In genomic region chr11:11014538-11014937, GRCm38 (mm10) we compare ENCODE assay signal across 14 mouse cellular contexts.
DNase-seq lines count a peak whose midpoint lies in the region; ATAC-seq and TF ChIP-seq lines count a peak whose summit lies in the region.
"Had no signal": no experiment of that assay in that cellular context is flagged by ENCODE, and none has a peak within 500 bp of the region (broad histone marks: within the 10 kb centered on the region; RNA-seq: fewer than 3 reads in every experiment).

No protein-coding gene starts in this region.

- H3K4me1 ChIP-seq in neural tube, embryonic 13.5 days (replicated peaks) = peaks cover 9% of the 10 kb centered on the region; the same call in 1 of the 2 replicates
- no peaks in the 10 kb centered on the region for H3K4me1 ChIP-seq in liver, embryonic 11.5 days (replicated peaks; ENCODE audit: control insufficient read depth, insufficient read depth, low read length)
- no peaks in the 10 kb centered on the region for H3K4me1 ChIP-seq in stomach, postnatal 0 days (replicated peaks; ENCODE audit: control insufficient read depth, insufficient read depth)
- no peaks in the 10 kb centered on the region for H3K4me1 ChIP-seq in intestine, embryonic 15.5 days (replicated peaks)

- no peak for TF ChIP-seq EP300 in stomach, postnatal 0 days (optimal IDR thresholded peaks at IDR 0.05)

- H3K4me2 ChIP-seq in neural tube, embryonic 13.5 days = no peak overlapping the region
- no peak overlapping the region for H3K4me2 ChIP-seq in liver, embryonic 11.5 days
- no peak overlapping the region for H3K4me2 ChIP-seq in stomach, postnatal 0 days (replicated peaks; ENCODE audit: low read depth)
- no peak overlapping the region for H3K4me2 ChIP-seq in intestine, embryonic 15.5 days (replicated peaks)

- no peak for DNase-seq in frontal cortex, postnatal 25 days (ENCODE audit: low spot score in 2 of 2)
- DNase-seq in brain, embryonic 18.5 days (ENCODE audit: low read depth, low spot score) = peak; percentile 60
- DNase-seq in layer of hippocampus, adult 11-12 months (ENCODE audit: low spot score) = peak; percentile 39
- no peak for DNase-seq in liver, embryonic 11.5 days (ENCODE audit: low spot score)
- no peak for DNase-seq in stomach, postnatal 0 days (ENCODE audit: low spot score)
- DNase-seq: cerebellum, adult 11 months; heart, postnatal 10 days; kidney, adult 2 months; liver; spleen, adult 18-20 months had no signal

- no peak overlapping the region for H3K9ac ChIP-seq in neural tube, embryonic 13.5 days
- no peak overlapping the region for H3K9ac ChIP-seq in liver, embryonic 11.5 days (ENCODE audit: low read depth, low read length)
- no peak overlapping the region for H3K9ac ChIP-seq in stomach, postnatal 0 days (ENCODE audit: low read length)
- H3K9ac ChIP-seq in intestine, embryonic 15.5 days = no peak overlapping the region

- ATAC-seq in frontal cortex, adult (ENCODE audit: low TSS enrichment) = 0 out of 2 replicates have a peak, but pooled peaks have one; percentile 57
- peak; percentile 86 for ATAC-seq in neural tube, embryonic 13.5 days (ENCODE audit: low read depth)
- no peak for ATAC-seq in liver, embryonic 11.5 days (replicated peaks; ENCODE audit: low FRiP score)
- ATAC-seq in stomach, postnatal 0 days (ENCODE audit: low FRiP score, low TSS enrichment) = no peak
- ATAC-seq in intestine, embryonic 15.5 days = no peak
- ATAC-seq: activated CD4-positive, CD25-positive, alpha-beta regulatory T cell, adult 4 months had no signal

- H3K36me3 ChIP-seq in neural tube, embryonic 13.5 days = no peaks in the 10 kb centered on the region
- no peaks in the 10 kb centered on the region for H3K36me3 ChIP-seq in liver, embryonic 11.5 days (ENCODE audit: control insufficient read depth, insufficient read depth, low read length)
- H3K36me3 ChIP-seq in stomach, postnatal 0 days (ENCODE audit: control insufficient read depth, insufficient read depth, low read length) = no peaks in the 10 kb centered on the region
- no peaks in the 10 kb centered on the region for H3K36me3 ChIP-seq in intestine, embryonic 15.5 days

- TF ChIP-seq CTCF in stomach, postnatal 0 days (IDR thresholded peaks at IDR 0.05; ENCODE audit: low read depth) = no peak

- no peaks in the 10 kb centered on the region for H3K27me3 ChIP-seq in neural tube, embryonic 13.5 days
- no peaks in the 10 kb centered on the region for H3K27me3 ChIP-seq in liver, embryonic 11.5 days (replicated peaks; ENCODE audit: control insufficient read depth, insufficient read depth, low read length)
- no peaks in the 10 kb centered on the region for H3K27me3 ChIP-seq in stomach, postnatal 0 days (ENCODE audit: control insufficient read depth, insufficient read depth, low read length)
- H3K27me3 ChIP-seq in intestine, embryonic 15.5 days (replicated peaks) = no peaks in the 10 kb centered on the region

- no peak overlapping the region for H3K27ac ChIP-seq in neural tube, embryonic 13.5 days (replicated peaks)
- H3K27ac ChIP-seq in liver, embryonic 11.5 days (ENCODE audit: low read depth, low read length) = no peak overlapping the region
- no peak overlapping the region for H3K27ac ChIP-seq in stomach, postnatal 0 days (replicated peaks)
- H3K27ac ChIP-seq in intestine, embryonic 15.5 days = no peak overlapping the region

- H3K9me3 ChIP-seq in neural tube, embryonic 13.5 days = no peaks in the 10 kb centered on the region
- no peaks in the 10 kb centered on the region for H3K9me3 ChIP-seq in liver, embryonic 11.5 days (ENCODE audit: control insufficient read depth, low read length)
- H3K9me3 ChIP-seq in stomach, postnatal 0 days (ENCODE audit: control insufficient read depth, low read length) = no peaks in the 10 kb centered on the region
- H3K9me3 ChIP-seq in intestine, embryonic 15.5 days = no peaks in the 10 kb centered on the region

- WGBS in neural tube, embryonic 13.5 days = 43% methylated on average over 2 of the region's 2 CpGs
- 64% methylated on average over 2 of the region's 2 CpGs for WGBS in liver, embryonic 11.5 days
- WGBS in stomach, postnatal 0 days = 44% methylated on average over 2 of the region's 2 CpGs
- 61% methylated on average over 2 of the region's 2 CpGs for WGBS in intestine, embryonic 15.5 days

- no peak overlapping the region for H3K4me3 ChIP-seq in neural tube, embryonic 13.5 days
- no peak overlapping the region for H3K4me3 ChIP-seq in liver, embryonic 11.5 days (ENCODE audit: low read depth, low read length)
- no peak overlapping the region for H3K4me3 ChIP-seq in stomach, postnatal 0 days (ENCODE audit: low read depth, low read length)
- H3K4me3 ChIP-seq in intestine, embryonic 15.5 days (replicated peaks) = no peak overlapping the region

Comparison
In these comparisons a context has a peak if more than half of its experiments do, and no peak if none do; other contexts are left out.
1. ATAC-seq: peak in frontal cortex, adult (single experiment) and neural tube, embryonic 13.5 days (single experiment); none in liver, embryonic 11.5 days (single experiment), stomach, postnatal 0 days (single experiment) and intestine, embryonic 15.5 days (single experiment).
2. DNase-seq: peak in brain, embryonic 18.5 days (single experiment) and layer of hippocampus, adult 11-12 months (single experiment); none in frontal cortex, postnatal 25 days (0 of 2), liver, embryonic 11.5 days (single experiment) and stomach, postnatal 0 days (single experiment).